Mouse (Mus musculus): Measurements from ENCODE around the gene Wap. TPM values are rescaled to one million over a fixed set of nuclear protein-coding genes. Genes with fewer than 3 reads are reported as not detected.

Wap gene
- polyA plus RNA-seq, 1 experiment from 2014 or later = 4.3 TPM

DNA sequence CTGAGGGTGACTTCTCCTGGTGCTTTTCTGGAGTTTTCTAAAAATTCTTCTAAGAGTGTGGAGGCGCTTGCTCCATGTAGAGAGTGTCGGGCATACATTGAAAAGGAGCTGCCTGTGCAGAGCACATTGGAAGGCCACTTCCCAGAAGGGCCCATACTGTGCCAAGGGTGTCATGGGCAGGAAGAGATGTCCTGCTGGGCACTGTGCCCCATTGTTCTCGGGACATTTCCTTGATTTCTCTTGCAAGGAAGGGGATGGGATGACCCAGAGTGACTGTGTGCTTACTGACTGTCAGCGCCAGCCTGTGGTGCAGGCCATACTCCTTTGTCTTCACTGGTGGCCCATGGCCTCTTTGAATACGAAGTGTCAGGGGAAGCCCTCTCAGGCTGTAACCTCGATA is 635 bp upstream of the Wap start:
- H3K4me3 ChIP-seq (ENCODE audit: low read depth, low read length) = no peak overlapping the region
- no peaks in the 10 kb centered on the region for H3K4me1 ChIP-seq (replicated peaks; ENCODE audit: control insufficient read depth, insufficient read depth, low read length)
- no peak for ATAC-seq
- H3K9ac ChIP-seq (ENCODE audit: low read depth, low read length) = no peak overlapping the region
- H3K27me3 ChIP-seq (replicated peaks; ENCODE audit: control insufficient read depth, insufficient read depth, low read length) = no peaks in the 10 kb centered on the region
- no peaks in the 10 kb centered on the region for H3K36me3 ChIP-seq (ENCODE audit: control insufficient read depth, insufficient read depth)
- no peak for TF ChIP-seq CTCF (IDR thresholded peaks at IDR 0.05; ENCODE audit: low read depth)
- no peaks in the 10 kb centered on the region for H3K9me3 ChIP-seq (ENCODE audit: control insufficient read depth)
- no peak overlapping the region for H3K27ac ChIP-seq (ENCODE audit: low read depth, low read length)
- WGBS = 72% methylated on average over 6 of the region's 6 CpGs
- no peak overlapping the region for H3K4me2 ChIP-seq (replicated peaks; ENCODE audit: low read depth)

GRCm38 (mm10) chr11:6636150-6636549 is 2.3 kb downstream of the Wap start:
- Histone ChIP-seq H3K27ac (ENCODE audit: low read depth, low read length) (no peak overlapping the region), H3K4me2 (replicated peaks; ENCODE audit: low read depth) (no peak overlapping the region), H3K4me3 (ENCODE audit: low read depth, low read length) (no peak overlapping the region), H3K27me3 (replicated peaks; ENCODE audit: control insufficient read depth, insufficient read depth, low read length) (no peaks in the 10 kb centered on the region), H3K36me3 (ENCODE audit: control insufficient read depth, insufficient read depth) (no peaks in the 10 kb centered on the region), H3K9me3 (ENCODE audit: control insufficient read depth) (no peaks in the 10 kb centered on the region), H3K9ac (ENCODE audit: low read depth, low read length) (no peak overlapping the region), H3K4me1 (replicated peaks; ENCODE audit: control insufficient read depth, insufficient read depth, low read length) (no peaks in the 10 kb centered on the region)
- WGBS = 68% methylated on average over 8 of the region's 8 CpGs
- ATAC-seq = no peak
- TF ChIP-seq CTCF (IDR thresholded peaks at IDR 0.05; ENCODE audit: low read depth) = no peak

GRCm38 (mm10) chr11:6629655-6630054 is 8.8 kb downstream of the Wap start:
- H3K27me3 ChIP-seq (replicated peaks; ENCODE audit: control insufficient read depth, insufficient read depth, low read length) = no peaks in the 10 kb centered on the region
- no peak overlapping the region for H3K9ac ChIP-seq (ENCODE audit: low read depth, low read length)
- H3K9me3 ChIP-seq (ENCODE audit: control insufficient read depth) = no peaks in the 10 kb centered on the region
- 0 out of 2 replicates have a peak, but pooled peaks cover 1% of the 10 kb centered on the region for H3K36me3 ChIP-seq (ENCODE audit: control insufficient read depth, insufficient read depth)
- no peak overlapping the region for H3K4me3 ChIP-seq (ENCODE audit: low read depth, low read length)
- H3K4me2 ChIP-seq (replicated peaks; ENCODE audit: low read depth) = no peak overlapping the region
- no peak overlapping the region for H3K27ac ChIP-seq (ENCODE audit: low read depth, low read length)
- peak; percentile 60 for TF ChIP-seq CTCF (IDR thresholded peaks at IDR 0.05; ENCODE audit: low read depth)
- no peaks in the 10 kb centered on the region for H3K4me1 ChIP-seq (replicated peaks; ENCODE audit: control insufficient read depth, insufficient read depth, low read length)
- no peak for ATAC-seq

- H3K4me3 ChIP-seq (ENCODE audit: low read depth, low read length) = no peak overlapping the region
- peaks cover 12% of the 10 kb centered on the region; the same call in 1 of the 2 replicates for H3K36me3 ChIP-seq (ENCODE audit: control insufficient read depth, insufficient read depth)
- H3K9ac ChIP-seq (ENCODE audit: low read depth, low read length) = no peak overlapping the region
- WGBS = 23% methylated on average over 4 of the region's 4 CpGs
- no peak overlapping the region for H3K4me2 ChIP-seq (replicated peaks; ENCODE audit: low read depth)
- no peaks in the 10 kb centered on the region for H3K4me1 ChIP-seq (replicated peaks; ENCODE audit: control insufficient read depth, insufficient read depth, low read length)
- no peak overlapping the region for H3K27ac ChIP-seq (ENCODE audit: low read depth, low read length)
- no peaks in the 10 kb centered on the region for H3K9me3 ChIP-seq (ENCODE audit: control insufficient read depth)
- 0 out of 2 replicates have a peak, but pooled peaks have one; percentile 23 for ATAC-seq
- TF ChIP-seq CTCF (IDR thresholded peaks at IDR 0.05; ENCODE audit: low read depth) = peak; percentile 81
- no peaks in the 10 kb centered on the region for H3K27me3 ChIP-seq (replicated peaks; ENCODE audit: control insufficient read depth, insufficient read depth, low read length)
Observed at GRCm38 (mm10) chr11:6628568-6628967, 9.9 kb downstream of the Wap start.

- WGBS = 86% methylated on average over 4 of the region's 4 CpGs
- H3K36me3 ChIP-seq (ENCODE audit: control insufficient read depth, insufficient read depth) = peaks cover 17% of the 10 kb centered on the region; the same call in 1 of the 2 replicates
- H3K9ac ChIP-seq (ENCODE audit: low read depth, low read length) = no peak overlapping the region
- no peak overlapping the region for H3K27ac ChIP-seq (ENCODE audit: low read depth, low read length)
- H3K27me3 ChIP-seq (replicated peaks; ENCODE audit: control insufficient read depth, insufficient read depth, low read length) = no peaks in the 10 kb centered on the region
- TF ChIP-seq CTCF (IDR thresholded peaks at IDR 0.05; ENCODE audit: low read depth) = no peak
- H3K4me1 ChIP-seq (replicated peaks; ENCODE audit: control insufficient read depth, insufficient read depth, low read length) = no peaks in the 10 kb centered on the region
- no peak for ATAC-seq
- no peaks in the 10 kb centered on the region for H3K9me3 ChIP-seq (ENCODE audit: control insufficient read depth)
- H3K4me3 ChIP-seq (ENCODE audit: low read depth, low read length) = no peak overlapping the region
- H3K4me2 ChIP-seq (replicated peaks; ENCODE audit: low read depth) = no peak overlapping the region
Observed at GRCm38 (mm10) chr11:6627731-6628130, 10.7 kb downstream of the Wap start.

DNA sequence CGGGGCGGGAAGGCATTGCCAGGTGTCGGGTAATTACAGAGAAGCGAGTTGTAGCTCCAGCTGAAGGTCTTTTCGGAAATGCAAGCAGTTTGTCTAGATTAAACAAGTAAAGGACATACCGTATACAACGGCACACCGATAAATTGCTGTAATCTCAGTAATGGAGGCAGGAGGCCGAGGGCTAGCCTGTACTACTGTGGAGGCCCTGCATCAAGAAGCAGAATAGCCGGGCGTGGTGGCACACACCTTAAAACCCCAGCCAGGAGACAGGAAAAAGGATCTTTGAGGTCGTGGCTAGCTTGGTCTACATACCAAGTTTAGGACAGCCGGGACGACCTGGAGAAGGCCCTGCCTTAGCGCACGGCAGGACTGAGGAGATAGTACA is 12.1 kb downstream of the Wap start:
- TF ChIP-seq CTCF (IDR thresholded peaks at IDR 0.05; ENCODE audit: low read depth) = no peak
- H3K27ac ChIP-seq (ENCODE audit: low read depth, low read length) = peak overlapping the region; percentile 94
- no peaks in the 10 kb centered on the region for H3K4me1 ChIP-seq (replicated peaks; ENCODE audit: control insufficient read depth, insufficient read depth, low read length)
- H3K9ac ChIP-seq (ENCODE audit: low read depth, low read length) = peak overlapping the region; percentile 85
- H3K36me3 ChIP-seq (ENCODE audit: control insufficient read depth, insufficient read depth) = peaks cover 29% of the 10 kb centered on the region
- no peaks in the 10 kb centered on the region for H3K27me3 ChIP-seq (replicated peaks; ENCODE audit: control insufficient read depth, insufficient read depth, low read length)
- H3K4me3 ChIP-seq (ENCODE audit: low read depth, low read length) = peak overlapping the region; percentile 86
- peak overlapping the region; percentile 82 for H3K4me2 ChIP-seq (replicated peaks; ENCODE audit: low read depth)
- no peaks in the 10 kb centered on the region for H3K9me3 ChIP-seq (ENCODE audit: control insufficient read depth)
- 12% methylated on average over 16 of the region's 16 CpGs for WGBS
- ATAC-seq = peak; percentile 20

Data from intestine, postnatal 0 days (tissue).